Comparison of ENCODE assay signal across 8 mouse cellular contexts in genomic region chr2:164442315-164443050, GRCm38 (mm10). TPM values are rescaled to one million over a fixed set of nuclear protein-coding genes. Genes with fewer than 3 reads are reported as not detected.
DNase-seq lines count a peak whose midpoint lies in the region; ATAC-seq lines count a peak whose summit lies in the region.

No protein-coding gene starts in this region.

- peak overlapping the region; percentile 48 for H3K9ac ChIP-seq in forebrain, embryonic 15.5 days (replicated peaks)
- H3K9ac ChIP-seq in hindbrain, embryonic 11.5 days (ENCODE audit: low read depth, low read length) = peak overlapping the region; percentile 66
- H3K9ac ChIP-seq in liver, embryonic 11.5 days (ENCODE audit: low read depth, low read length) = peak overlapping the region; percentile 64
- peak overlapping the region; percentile 71 for H3K9ac ChIP-seq in neural tube, embryonic 13.5 days

- H3K27ac ChIP-seq in forebrain, embryonic 15.5 days (replicated peaks) = no peak overlapping the region
- H3K27ac ChIP-seq in hindbrain, embryonic 11.5 days (ENCODE audit: low read depth, low read length) = no peak overlapping the region
- H3K27ac ChIP-seq in liver, embryonic 11.5 days (ENCODE audit: low read depth, low read length) = peak overlapping the region; percentile 53; the same call in 1 of the 2 replicates
- H3K27ac ChIP-seq in neural tube, embryonic 13.5 days (replicated peaks) = no peak overlapping the region

- H3K27me3 ChIP-seq in forebrain, embryonic 15.5 days = peaks cover 8% of the 10 kb centered on the region; the same call in 1 of the 2 replicates
- no peaks in the 10 kb centered on the region for H3K27me3 ChIP-seq in hindbrain, embryonic 11.5 days (ENCODE audit: control insufficient read depth, insufficient read depth, low read length)
- H3K27me3 ChIP-seq in liver, embryonic 11.5 days (replicated peaks; ENCODE audit: control insufficient read depth, insufficient read depth, low read length) = peaks cover 36% of the 10 kb centered on the region
- H3K27me3 ChIP-seq in neural tube, embryonic 13.5 days = peaks cover 22% of the 10 kb centered on the region

- peak; percentile 47 for ATAC-seq in forebrain, embryonic 15.5 days (replicated peaks)
- peak; percentile 68 for ATAC-seq in hindbrain, embryonic 11.5 days (ENCODE audit: low FRiP score)
- ATAC-seq in liver, embryonic 11.5 days (replicated peaks; ENCODE audit: low FRiP score) = 0 out of 2 replicates have a peak, but pooled peaks have one; percentile 13
- ATAC-seq in neural tube, embryonic 13.5 days (ENCODE audit: low read depth) = peak; percentile 64

- peak overlapping the region; percentile 87 for H3K4me2 ChIP-seq in forebrain, embryonic 15.5 days (replicated peaks)
- H3K4me2 ChIP-seq in hindbrain, embryonic 11.5 days (replicated peaks; ENCODE audit: low read depth, low read length) = peak overlapping the region; percentile 79
- H3K4me2 ChIP-seq in liver, embryonic 11.5 days = peak overlapping the region; percentile 65
- H3K4me2 ChIP-seq in neural tube, embryonic 13.5 days = peak overlapping the region; percentile 92

- no peaks in the 10 kb centered on the region for H3K9me3 ChIP-seq in forebrain, embryonic 15.5 days
- H3K9me3 ChIP-seq in hindbrain, embryonic 11.5 days (ENCODE audit: control insufficient read depth, low read length) = no peaks in the 10 kb centered on the region
- H3K9me3 ChIP-seq in liver, embryonic 11.5 days (ENCODE audit: control insufficient read depth, low read length) = no peaks in the 10 kb centered on the region
- no peaks in the 10 kb centered on the region for H3K9me3 ChIP-seq in neural tube, embryonic 13.5 days

- H3K4me1 ChIP-seq in forebrain, embryonic 15.5 days = peaks cover 17% of the 10 kb centered on the region
- H3K4me1 ChIP-seq in hindbrain, embryonic 11.5 days (replicated peaks; ENCODE audit: control insufficient read depth, insufficient read depth, low read length) = no peaks in the 10 kb centered on the region; the same call in 1 of the 2 replicates
- peaks cover 5% of the 10 kb centered on the region for H3K4me1 ChIP-seq in liver, embryonic 11.5 days (replicated peaks; ENCODE audit: control insufficient read depth, insufficient read depth, low read length)
- H3K4me1 ChIP-seq in neural tube, embryonic 13.5 days (replicated peaks) = peaks cover 26% of the 10 kb centered on the region

- H3K4me3 ChIP-seq in forebrain, embryonic 15.5 days = peak overlapping the region; percentile 49
- H3K4me3 ChIP-seq in hindbrain, embryonic 11.5 days (ENCODE audit: low read depth, low read length) = peak overlapping the region; percentile 50
- H3K4me3 ChIP-seq in liver, embryonic 11.5 days (ENCODE audit: low read depth, low read length) = peak overlapping the region; percentile 57
- H3K4me3 ChIP-seq in neural tube, embryonic 13.5 days = peak overlapping the region; percentile 51

- H3K36me3 ChIP-seq in forebrain, embryonic 15.5 days = no peaks in the 10 kb centered on the region
- no peaks in the 10 kb centered on the region for H3K36me3 ChIP-seq in hindbrain, embryonic 11.5 days (ENCODE audit: control insufficient read depth, insufficient read depth, low read length)
- H3K36me3 ChIP-seq in liver, embryonic 11.5 days (ENCODE audit: control insufficient read depth, insufficient read depth, low read length) = no peaks in the 10 kb centered on the region
- H3K36me3 ChIP-seq in neural tube, embryonic 13.5 days = no peaks in the 10 kb centered on the region

- 2% methylated on average over 29 of the region's 29 CpGs for WGBS in forebrain, embryonic 15.5 days
- WGBS in hindbrain, embryonic 11.5 days = 2% methylated on average over 29 of the region's 29 CpGs
- WGBS in liver, embryonic 11.5 days = 5% methylated on average over 29 of the region's 29 CpGs
- WGBS in neural tube, embryonic 13.5 days = 2% methylated on average over 29 of the region's 29 CpGs

- DNase-seq in thymus, postnatal 4 days = peak; percentile 25
- no peak for DNase-seq in thymus, postnatal 10 days (ENCODE audit: low spot score in 2 of 2)
- no peak for DNase-seq in hindbrain, embryonic 11.5 days (ENCODE audit: low spot score)
- DNase-seq in liver, embryonic 11.5 days (ENCODE audit: low spot score) = no peak
- DNase-seq in cerebellum, postnatal 14 days = no peak
- no peak for DNase-seq in right cerebral cortex, postnatal 25 days

RNA-seq across cellular contexts. Expression of gene Sdc4, which starts 1.2 kb away (rescaled TPM):
- polyA plus RNA-seq in forebrain, embryonic 15.5 days (2015; fragmentation: Nextera tagmentation; extraction: Ambion mirVana) = 6.1 and 6.4 TPM in 2 replicates
- 9.8 and 11.6 TPM in 2 replicates for polyA plus RNA-seq in hindbrain, embryonic 11.5 days (2014; fragmentation: Nextera tagmentation; extraction: Ambion mirVana)
- polyA plus RNA-seq in liver, embryonic 11.5 days (2014; fragmentation: Nextera tagmentation; extraction: Ambion mirVana) = 38.9 and 39.2 TPM in 2 replicates
- 9.4 and 12.1 TPM in 2 replicates for polyA plus RNA-seq in neural tube, embryonic 13.5 days (2015; fragmentation: Nextera tagmentation; extraction: Ambion mirVana)

RNA-seq across cellular contexts. Expression of gene Sys1, which starts 14.3 kb away (rescaled TPM):
- polyA plus RNA-seq in forebrain, embryonic 15.5 days (2015; fragmentation: Nextera tagmentation; extraction: Ambion mirVana) = 76.6 and 82.2 TPM in 2 replicates
- polyA plus RNA-seq in hindbrain, embryonic 11.5 days (2014; fragmentation: Nextera tagmentation; extraction: Ambion mirVana) = 71.3 and 72.2 TPM in 2 replicates
- 49.1 and 52.8 TPM in 2 replicates for polyA plus RNA-seq in liver, embryonic 11.5 days (2014; fragmentation: Nextera tagmentation; extraction: Ambion mirVana)
- polyA plus RNA-seq in neural tube, embryonic 13.5 days (2015; fragmentation: Nextera tagmentation; extraction: Ambion mirVana) = 71.2 and 77.5 TPM in 2 replicates

RNA-seq across cellular contexts. Expression of gene Gm20458, which starts 18.3 kb away (rescaled TPM):
- polyA plus RNA-seq in forebrain, embryonic 15.5 days (2015; fragmentation: Nextera tagmentation; extraction: Ambion mirVana) = 6.0 and 6.9 TPM in 2 replicates
- 4.8 and 5.4 TPM in 2 replicates for polyA plus RNA-seq in hindbrain, embryonic 11.5 days (2014; fragmentation: Nextera tagmentation; extraction: Ambion mirVana)
- 4.4 and 7.4 TPM in 2 replicates for polyA plus RNA-seq in liver, embryonic 11.5 days (2014; fragmentation: Nextera tagmentation; extraction: Ambion mirVana)
- polyA plus RNA-seq in neural tube, embryonic 13.5 days (2015; fragmentation: Nextera tagmentation; extraction: Ambion mirVana) = 3.3 and 7.7 TPM in 2 replicates

RNA-seq across cellular contexts. Expression of gene Trp53tg5, which starts 31.0 kb away (rescaled TPM):
- not detected in 2 replicates for polyA plus RNA-seq in forebrain, embryonic 15.5 days (2015; fragmentation: Nextera tagmentation; extraction: Ambion mirVana)
- not detected in 2 replicates for polyA plus RNA-seq in hindbrain, embryonic 11.5 days (2014; fragmentation: Nextera tagmentation; extraction: Ambion mirVana)
- not detected in 2 replicates for polyA plus RNA-seq in liver, embryonic 11.5 days (2014; fragmentation: Nextera tagmentation; extraction: Ambion mirVana)
- not detected in 2 replicates for polyA plus RNA-seq in neural tube, embryonic 13.5 days (2015; fragmentation: Nextera tagmentation; extraction: Ambion mirVana)

RNA-seq across cellular contexts. Expression of gene Matn4, which starts 37.5 kb away (rescaled TPM):
- 0.94 and 1.1 TPM in 2 replicates for polyA plus RNA-seq in forebrain, embryonic 15.5 days (2015; fragmentation: Nextera tagmentation; extraction: Ambion mirVana)
- 0.71 and 0.91 TPM in 2 replicates for polyA plus RNA-seq in hindbrain, embryonic 11.5 days (2014; fragmentation: Nextera tagmentation; extraction: Ambion mirVana)
- 0.14 and 0.32 TPM in 2 replicates for polyA plus RNA-seq in liver, embryonic 11.5 days (2014; fragmentation: Nextera tagmentation; extraction: Ambion mirVana)
- polyA plus RNA-seq in neural tube, embryonic 13.5 days (2015; fragmentation: Nextera tagmentation; extraction: Ambion mirVana) = 7.3 and 13.2 TPM in 2 replicates

Comparison
In these comparisons a context has a peak if more than half of its experiments do, and no peak if none do; other contexts are left out.
1. ATAC-seq: peak in every context shown above with its lines; median percentile 68 in hindbrain, embryonic 11.5 days; 64 in neural tube, embryonic 13.5 days; 47 in forebrain, embryonic 15.5 days; 13 in liver, embryonic 11.5 days.